Mouse (Mus musculus) layer of hippocampus, adult 2 months (tissue): Measurements from ENCODE around the gene Npm1. TPM values are rescaled to one million over a fixed set of nuclear protein-coding genes. Genes with fewer than 3 reads are reported as not detected.

Source experiments
- DNase-seq, 2 experiments: peaks; one replicate each; pipeline ENCODE4 v3.0.0; 2022; ENCODE audit warnings: low spot score in 2 of 2
- H3K27ac ChIP-seq: fragments of 200-600 bp; 2 replicates; pipeline ENCODE4 v1.8.1; 2022
- H3K4me3 ChIP-seq: fragments of 200-600 bp; 2 replicates; pipeline ENCODE4 v1.8.1; 2022; ENCODE audit warnings: mild to moderate bottlenecking
- CTCF ChIP-seq: fragments of 200-600 bp; conservative IDR thresholded peaks from 2 replicates; pipeline ENCODE4 v1.8.1; 2022; ENCODE audit warnings: antibody characterized with exemption, mild to moderate bottlenecking, moderate library complexity
- long read RNA-seq, 2 experiments: library from polyadenylated mRNA; stranded (forward); transcript quantifications; one replicate each; pipeline ENCODE4 v2.0.0; 2021; ENCODE audit warnings: borderline mapping rate in 2 of 2
- total RNA-seq, 2 experiments: library from RNA; stranded (reverse); gene quantifications; 2 replicates each; pipeline ENCODE4 v1.2.3; 2021

The Npm1 gene
- total RNA-seq = 100 to 1,000 TPM; 183 to 184 TPM
- long read RNA-seq, experiment 1, transcript Npm1-201 (11 exons, 1,633 nt) = major isoform, 71 of 82 reads
- long read RNA-seq, experiment 1, partial matches to known transcripts = 3 of 82 reads
- long read RNA-seq, experiment 1, other reads (novel, unspliced or antisense) = 4 of 82 reads
- long read RNA-seq, experiment 2, transcript Npm1-201 (11 exons, 1,633 nt) = major isoform, 97 of 111 reads
- long read RNA-seq, experiment 2, partial matches to known transcripts = 6 of 111 reads
- long read RNA-seq, experiment 2, other reads (novel, unspliced or antisense) = 4 of 111 reads

GRCm38 (mm10) chr11:33162998-33163506, at the start of gene Npm1:
Gene Npm1 (minus strand): TSS chr11:33163206.
- DNase-seq = peak; percentile 99 to 100
- no peak for TF ChIP-seq CTCF
- H3K27ac ChIP-seq = peak within 1 kb of the TSS; percentile 98
- H3K4me3 ChIP-seq = peak within 1 kb of the TSS; percentile 85

- Histone ChIP-seq H3K4me3 (no peak overlapping the region), H3K27ac (no peak overlapping the region)
- no peak for DNase-seq
- no peak for TF ChIP-seq CTCF
Measured at GRCm38 (mm10) chr11:33207411-33207810, 44.4 kb upstream of the Npm1 start.

- TF ChIP-seq CTCF = no peak
- no peak overlapping the region for H3K27ac ChIP-seq
- no peak for DNase-seq
- no peak overlapping the region for H3K4me3 ChIP-seq
Measured at GRCm38 (mm10) chr11:33204966-33205365, 42.0 kb upstream of the Npm1 start.

- Histone ChIP-seq H3K4me3 (no peak overlapping the region), H3K27ac (no peak overlapping the region)
- no peak for TF ChIP-seq CTCF
Measured at GRCm38 (mm10) chr11:33204329-33204705, 41.3 kb upstream of the Npm1 start.

GRCm38 (mm10) chr11:33203383-33204328, 40.6 kb upstream of the Npm1 start, which contains the start of gene Tlx3:
Gene Tlx3 (minus strand): TSS chr11:33203589.
- no peak within 1 kb of the TSS for H3K27ac ChIP-seq
- TF ChIP-seq CTCF = no peak
- no peak for DNase-seq
- no peak within 1 kb of the TSS for H3K4me3 ChIP-seq

More at GRCm38 (mm10) chr11:33204329-33204705, 41.3 kb upstream of the Npm1 start:
- DNase-seq = no peak

GRCm38 (mm10) chr11:33202972-33203371, 40.0 kb upstream of the Npm1 start:
- TF ChIP-seq CTCF = no peak
- Histone ChIP-seq H3K4me3 (no peak overlapping the region), H3K27ac (no peak overlapping the region)
- DNase-seq = no peak

GRCm38 (mm10) chr11:33202296-33202695, 39.3 kb upstream of the Npm1 start:
- peak; percentile 38 for TF ChIP-seq CTCF
- no peak for DNase-seq
- H3K27ac ChIP-seq = no peak overlapping the region
- H3K4me3 ChIP-seq = no peak overlapping the region

GRCm38 (mm10) chr11:33201626-33202010, 38.6 kb upstream of the Npm1 start:
- H3K27ac ChIP-seq = no peak overlapping the region
- no peak for TF ChIP-seq CTCF
- no peak for DNase-seq
- no peak overlapping the region for H3K4me3 ChIP-seq

GRCm38 (mm10) chr11:33200764-33201625, 38.0 kb upstream of the Npm1 start:
- no peak for TF ChIP-seq CTCF
- no peak for DNase-seq
- Histone ChIP-seq H3K4me3 (no peak overlapping the region), H3K27ac (no peak overlapping the region)

- Histone ChIP-seq H3K4me3 (no peak overlapping the region), H3K27ac (no peak overlapping the region)
- DNase-seq = no peak
- TF ChIP-seq CTCF = no peak
Measured at GRCm38 (mm10) chr11:33199906-33200763, 37.1 kb upstream of the Npm1 start.

GRCm38 (mm10) chr11:33199117-33199514, 36.1 kb upstream of the Npm1 start:
- TF ChIP-seq CTCF = no peak
- no peak overlapping the region for H3K4me3 ChIP-seq
- no peak overlapping the region for H3K27ac ChIP-seq
- DNase-seq = no peak
